Mouse (Mus musculus) adrenal gland, adult (tissue): ENCODE results near the gene Cmip.

Experiments
- DNase-seq, 2 experiments: peaks; one replicate each; pipeline ENCODE4 v3.0.0; 2022 to 2023; ENCODE audit warnings: low spot score in 1 of 2; ENCODE audit not compliant: inconsistent age in 2 of 2

The Cmip gene

DNA sequence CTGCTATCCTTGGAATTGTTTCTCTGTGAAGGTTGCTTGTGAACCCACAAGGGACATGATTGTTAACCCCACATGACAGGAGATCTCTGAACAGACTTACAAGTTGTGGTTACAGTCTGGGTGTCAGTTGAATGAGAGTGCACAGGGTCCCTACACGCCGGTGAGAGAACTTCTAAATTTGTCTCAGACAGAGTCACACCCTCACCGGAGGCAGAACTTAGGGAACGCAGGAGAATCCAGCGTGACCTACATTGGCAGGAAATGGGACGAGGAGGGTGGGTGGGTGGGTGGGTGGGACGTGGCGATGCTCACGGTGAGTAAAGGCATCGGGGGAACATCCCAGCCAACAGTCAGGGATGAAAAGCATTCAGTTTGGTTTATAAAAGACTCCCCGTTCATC, 88.0 kb downstream of the Cmip start:
- no peak for DNase-seq

DNA sequence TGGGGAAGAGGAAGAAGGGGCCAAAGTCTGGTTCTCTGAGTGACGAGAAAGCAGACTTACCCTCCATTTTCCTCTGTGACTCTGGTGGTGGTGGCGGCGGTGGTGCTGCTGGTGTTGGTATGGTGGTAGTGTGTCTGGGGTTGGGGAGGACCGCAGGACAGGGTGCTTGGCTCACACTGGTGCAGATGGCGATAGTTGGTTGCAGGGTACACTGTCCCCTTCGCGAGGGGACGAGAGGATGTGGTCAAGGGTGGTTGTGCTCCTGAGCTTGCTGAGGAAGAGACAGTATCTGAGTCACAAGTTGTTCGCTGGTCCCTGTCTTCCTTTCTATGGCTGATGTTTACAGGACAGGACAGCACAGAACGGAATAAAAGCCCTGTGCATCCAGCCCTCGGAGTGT, 88.5 kb downstream of the Cmip start:
- DNase-seq, result no peak

DNA sequence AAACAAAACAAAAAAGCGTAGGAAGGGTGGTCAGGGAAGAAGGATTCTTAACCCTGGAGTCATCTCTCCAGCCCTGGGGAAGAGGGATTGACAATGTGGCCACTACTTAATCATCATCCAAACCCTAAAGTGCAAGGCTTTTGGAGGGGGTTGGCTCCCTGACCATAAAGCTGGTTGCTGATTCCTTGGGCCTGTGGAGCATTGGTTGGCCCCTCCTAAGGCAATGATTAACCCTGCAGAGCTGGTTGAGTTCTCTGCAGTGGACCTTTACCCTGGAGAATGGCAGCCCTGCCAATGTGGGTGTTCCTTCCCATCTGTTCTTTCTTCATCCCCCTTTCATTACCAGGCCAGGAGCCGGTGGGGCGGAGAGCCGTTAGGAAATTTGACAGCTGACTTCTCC, 90.7 kb downstream of the Cmip start:
- DNase-seq, result peak in 1 of 2 experiments; percentile 55

DNA sequence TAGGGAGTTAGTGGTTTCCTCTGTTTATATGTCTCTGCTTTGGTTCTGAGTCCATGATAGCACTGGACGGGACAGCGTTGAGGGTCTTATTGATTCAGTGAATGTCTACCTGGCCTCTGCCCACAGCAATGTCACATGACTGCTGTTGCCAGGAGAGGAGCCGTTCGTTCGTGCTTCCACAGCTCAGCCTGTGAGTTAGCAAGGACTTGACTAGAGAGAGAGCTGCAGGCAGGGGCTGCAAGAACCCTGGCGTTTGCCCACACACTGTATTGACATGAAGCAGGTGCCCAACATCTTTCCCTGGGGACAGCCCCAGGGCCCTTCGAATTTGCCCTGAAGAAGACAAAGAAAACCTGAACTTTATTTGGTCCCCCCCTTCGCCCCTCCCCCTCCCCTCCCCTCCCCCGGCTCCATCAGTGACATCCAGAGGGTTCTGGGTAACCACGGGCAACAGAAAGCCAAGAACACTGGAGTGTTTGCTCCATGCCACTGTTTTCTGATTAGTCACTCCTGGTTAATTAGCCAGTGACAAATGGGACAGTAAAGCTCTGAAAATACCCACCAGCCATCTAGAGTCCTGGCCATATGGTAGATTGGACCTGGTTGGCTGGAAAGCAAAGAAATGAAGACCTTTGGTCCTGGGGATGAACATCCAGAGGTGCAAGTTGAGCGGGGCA, 92.0 kb downstream of the Cmip start:
- no peak for DNase-seq

DNA sequence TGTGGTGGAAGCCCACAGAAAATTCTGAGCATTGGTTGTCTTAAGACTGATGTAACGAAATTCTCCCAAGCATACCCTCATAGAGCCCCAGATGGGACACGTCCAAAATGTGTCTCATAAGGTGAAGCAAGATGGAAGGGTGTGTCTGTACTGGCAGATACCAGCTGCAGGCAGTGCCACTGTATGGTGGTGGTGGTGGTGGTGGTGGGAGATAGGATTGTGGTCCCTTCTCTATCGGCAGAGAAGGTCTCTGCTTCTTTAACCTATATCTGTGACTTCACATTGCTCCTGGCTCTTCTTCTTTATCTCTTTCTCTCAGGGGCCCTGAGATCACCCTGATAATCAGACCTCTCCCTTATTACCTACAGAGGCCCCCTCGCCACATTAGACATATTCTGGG, 92.7 kb downstream of the Cmip start:
- no peak for DNase-seq

DNA sequence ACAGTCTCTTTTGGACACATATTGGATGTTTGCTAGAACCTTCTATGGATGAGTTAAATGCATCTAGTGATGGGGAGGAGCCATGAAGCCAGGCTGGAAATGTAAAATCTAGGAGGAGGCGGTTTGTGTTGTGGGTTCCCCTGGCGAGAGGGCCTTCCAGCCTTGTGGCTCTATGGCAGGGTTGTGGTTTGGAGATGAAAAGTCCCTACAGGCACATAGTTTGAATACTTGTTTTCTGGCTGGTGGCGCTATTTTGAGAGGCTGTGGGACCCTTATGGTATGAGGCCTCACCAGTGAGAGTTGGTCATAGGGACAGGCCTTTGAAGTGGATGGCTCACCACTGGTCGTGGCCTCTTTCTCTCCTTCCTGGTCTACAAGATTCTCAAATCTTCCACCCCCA, 95.2 kb downstream of the Cmip start:
- DNase-seq, result no peak

DNA sequence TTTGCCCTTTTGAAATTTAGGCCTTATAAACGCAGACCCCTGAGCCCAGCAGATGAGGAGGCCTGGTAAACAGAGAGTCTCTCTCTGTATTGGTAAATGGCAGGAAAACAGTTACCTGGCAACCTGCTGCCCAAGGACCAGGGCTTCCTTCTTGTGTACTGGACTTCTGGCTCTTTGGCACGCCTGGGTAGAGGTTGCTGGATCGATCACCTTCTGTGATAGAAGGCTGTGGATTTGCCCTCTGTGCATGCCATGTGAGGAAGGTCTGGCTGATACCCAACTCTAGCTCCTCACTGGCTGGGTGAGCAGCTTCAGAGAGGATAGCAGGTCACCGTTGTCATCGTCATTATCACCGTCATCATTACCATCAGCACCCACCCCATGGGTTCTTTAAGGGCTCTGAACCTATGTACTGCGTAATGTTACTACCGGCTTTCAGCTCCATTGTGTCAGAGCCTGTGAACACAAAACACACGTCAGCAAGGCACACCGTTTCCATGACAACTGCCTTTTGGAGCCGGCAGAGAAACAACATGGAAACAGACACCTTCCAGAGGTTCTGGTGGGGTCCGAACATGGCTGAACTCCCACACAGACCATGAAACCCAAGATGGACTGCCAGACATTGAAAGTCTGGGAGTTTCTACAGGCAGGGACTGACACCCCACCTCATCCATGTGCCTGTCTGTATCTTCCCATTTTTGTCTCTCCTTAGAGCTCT, 98.4 kb downstream of the Cmip start:
- peak in 1 of 2 experiments; percentile 47 for DNase-seq

DNA sequence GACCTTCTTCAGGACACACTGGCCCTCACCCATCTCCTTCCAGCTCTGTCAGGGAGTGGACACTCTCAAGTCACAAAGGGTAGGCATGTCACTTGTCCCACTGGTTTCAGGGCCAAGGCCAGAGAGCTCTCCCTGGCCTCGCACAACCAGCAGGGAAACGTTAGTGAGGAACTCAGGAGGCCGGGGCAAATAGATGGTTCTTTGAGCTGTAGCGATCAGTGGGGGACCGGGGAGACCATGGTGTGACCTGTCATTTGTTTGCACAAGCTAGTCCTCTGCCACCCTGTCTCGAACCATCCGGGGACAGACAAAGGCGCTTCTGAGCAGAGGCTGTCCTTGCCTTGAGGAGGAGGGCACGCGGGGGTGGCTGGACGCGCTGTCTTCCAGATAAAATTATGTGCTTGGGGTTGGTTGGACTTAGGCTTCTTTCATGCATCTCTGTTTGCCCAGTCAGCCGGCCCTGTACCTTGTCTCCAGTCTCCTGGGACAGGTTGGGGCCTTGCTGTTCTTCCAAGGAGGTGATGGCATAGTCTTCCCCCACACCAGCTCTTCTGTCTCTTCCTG, 99.3 kb downstream of the Cmip start:
- peak; percentile 62 to 86 for DNase-seq

DNA sequence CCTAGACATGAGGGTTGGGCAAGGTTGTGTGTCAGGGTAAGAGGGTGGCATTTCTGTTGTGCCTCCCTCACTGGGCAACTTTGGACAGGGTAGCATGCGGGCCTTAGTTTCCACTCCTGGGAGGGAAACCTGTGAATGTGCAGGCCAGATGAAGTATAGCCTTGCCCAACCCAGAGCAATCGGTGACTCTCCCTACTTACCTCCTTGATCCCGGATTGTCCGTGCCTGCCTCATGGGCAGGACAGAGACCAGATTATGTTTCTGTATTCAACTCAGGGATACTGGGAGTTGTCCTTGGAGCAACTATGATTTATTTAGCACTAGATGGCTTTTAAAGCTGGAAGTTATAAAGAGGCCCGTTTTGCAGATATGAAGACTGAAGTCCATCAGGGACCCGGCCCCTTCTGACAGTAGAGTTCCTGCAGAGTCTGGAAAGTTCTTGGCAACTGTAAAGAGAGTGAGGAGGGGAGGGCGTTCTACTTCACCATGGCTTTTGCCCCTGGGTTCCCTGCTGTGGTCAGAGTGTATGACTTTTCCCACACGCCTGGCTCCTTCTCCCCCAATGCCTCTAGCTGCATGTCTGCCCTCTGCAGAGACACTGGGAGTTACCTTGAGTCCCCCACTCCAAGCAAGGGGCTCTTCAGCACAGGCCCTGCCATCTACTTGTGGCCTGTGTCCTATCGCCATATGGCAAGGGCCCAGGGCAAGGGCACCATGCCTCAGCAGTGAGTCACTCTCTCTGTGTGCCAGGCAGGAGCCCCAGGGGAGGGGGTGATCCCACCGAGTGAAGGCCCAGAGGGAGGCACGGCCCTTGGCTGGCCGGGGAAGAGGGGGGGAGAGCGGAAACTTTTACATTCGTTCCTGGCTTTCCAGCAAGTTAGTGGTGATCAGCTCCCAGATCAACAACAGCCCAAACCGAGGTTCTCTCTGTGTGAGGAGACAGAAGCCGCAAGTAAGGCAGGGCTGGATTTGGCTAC, 100.9 kb downstream of the Cmip start:
- peak; percentile 88 to 94 for DNase-seq

DNA sequence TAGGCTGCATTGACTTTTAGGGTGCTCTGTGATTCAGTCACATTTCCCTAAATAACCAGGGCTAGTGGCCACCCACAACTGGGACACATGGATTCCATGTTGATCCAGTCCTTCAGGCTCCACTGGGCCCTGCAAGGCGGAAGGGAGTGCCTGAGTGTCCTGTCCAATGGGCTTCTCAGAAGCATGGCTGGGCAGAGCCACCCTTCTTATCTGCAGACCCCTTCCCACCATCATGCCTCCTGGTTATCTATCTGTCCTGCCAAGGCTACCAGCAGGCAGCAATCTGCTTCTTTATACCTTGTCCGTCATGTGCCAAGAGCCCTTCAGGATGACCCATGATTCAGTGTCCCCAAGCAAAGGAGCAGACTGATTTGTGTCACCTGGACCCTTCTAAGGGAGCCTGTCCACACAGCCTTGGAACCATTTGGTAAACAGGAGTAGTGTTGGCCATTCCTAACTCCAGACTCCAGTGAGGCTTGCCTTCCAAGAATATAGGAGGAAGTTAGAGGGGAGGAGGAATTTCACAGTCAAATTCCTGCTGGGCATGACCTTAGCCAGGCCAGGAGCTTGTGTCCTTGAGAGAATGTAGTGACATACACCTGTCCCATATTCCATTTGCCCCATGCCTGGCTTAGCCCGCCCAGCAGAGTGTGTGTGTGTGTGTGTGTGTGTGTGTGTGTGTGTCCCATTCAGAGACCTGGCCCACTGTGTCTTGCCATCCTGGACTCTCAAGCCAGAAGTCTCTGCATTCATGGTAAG, 103.5 kb downstream of the Cmip start:
- DNase-seq, result no peak

DNA sequence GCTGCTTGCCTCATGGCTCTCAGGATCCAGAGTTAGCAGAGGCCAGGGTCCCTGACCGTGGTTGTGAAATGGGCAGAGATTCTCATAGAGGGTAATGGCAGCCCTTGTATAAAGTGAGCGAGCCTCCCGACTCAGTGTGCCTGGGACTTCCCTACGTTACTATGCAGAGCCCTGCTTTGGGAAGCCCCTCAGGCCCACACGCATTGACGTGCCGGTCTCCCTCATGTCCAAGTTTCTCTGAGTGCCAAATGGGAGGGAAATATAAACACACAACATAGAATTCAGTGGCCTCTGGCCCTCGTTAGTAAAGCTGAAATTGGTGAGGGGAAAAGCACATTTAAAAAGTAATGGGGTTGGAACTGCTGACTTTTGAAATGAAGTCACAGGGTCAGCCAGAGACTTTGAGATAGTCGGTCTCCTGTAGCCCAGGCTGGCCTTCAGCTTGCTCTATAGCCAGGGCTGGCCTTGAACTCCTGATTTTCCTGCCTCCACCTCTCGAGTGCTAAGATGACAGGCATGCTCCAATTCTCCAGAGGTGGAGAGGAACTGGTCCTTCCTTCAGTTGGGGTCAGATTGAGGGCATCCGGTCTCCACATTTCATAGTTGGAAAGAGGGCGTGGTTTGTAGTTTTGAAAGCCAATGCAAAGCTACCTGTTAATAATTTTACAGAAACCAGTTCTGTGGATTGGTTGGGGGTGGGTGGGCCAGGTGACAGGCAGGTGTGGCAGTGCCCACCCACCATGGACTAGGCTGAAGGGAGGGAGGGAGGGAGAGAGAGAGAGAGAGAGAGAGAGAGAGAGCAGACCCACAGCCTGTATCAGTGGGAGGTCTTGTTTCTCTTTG, 105.0 kb downstream of the Cmip start:
- DNase-seq, result no peak

DNA sequence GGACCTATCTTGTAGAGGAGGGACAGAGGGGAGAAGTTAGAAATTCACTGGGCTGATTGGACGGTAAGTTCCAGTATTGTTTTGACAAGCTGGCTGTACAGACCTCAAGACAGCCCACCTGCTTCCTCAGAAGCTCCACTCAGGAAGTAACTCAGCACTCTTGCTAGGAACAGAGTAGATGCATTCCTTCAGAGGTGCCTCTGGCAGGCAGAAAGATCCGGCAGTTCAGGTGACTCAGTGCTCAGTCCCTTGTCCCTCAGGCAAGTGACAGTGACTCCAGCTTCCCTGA, 105.5 kb downstream of the Cmip start:
- no peak for DNase-seq

DNA sequence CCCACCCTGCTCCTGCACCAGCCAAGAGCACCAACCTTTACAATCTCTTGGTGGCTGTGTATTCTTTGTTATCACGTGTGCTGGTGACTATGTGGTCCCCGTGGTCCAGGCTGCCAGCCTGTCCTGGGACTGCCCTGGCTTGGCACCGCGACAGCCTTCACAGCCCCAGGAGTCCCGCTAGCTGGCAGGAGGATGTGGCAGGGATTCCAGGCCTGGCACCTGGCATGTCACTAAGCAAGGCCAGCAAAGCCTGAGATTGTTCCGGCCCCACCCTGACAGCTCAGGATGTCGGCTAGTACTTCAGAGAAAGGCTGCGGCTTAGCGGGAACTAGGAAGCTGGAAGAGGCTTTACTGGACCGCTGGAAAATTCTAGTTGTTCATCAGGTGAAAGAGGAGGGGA, 106.4 kb downstream of the Cmip start:
- DNase-seq, result peak; percentile 53 to 73

DNA sequence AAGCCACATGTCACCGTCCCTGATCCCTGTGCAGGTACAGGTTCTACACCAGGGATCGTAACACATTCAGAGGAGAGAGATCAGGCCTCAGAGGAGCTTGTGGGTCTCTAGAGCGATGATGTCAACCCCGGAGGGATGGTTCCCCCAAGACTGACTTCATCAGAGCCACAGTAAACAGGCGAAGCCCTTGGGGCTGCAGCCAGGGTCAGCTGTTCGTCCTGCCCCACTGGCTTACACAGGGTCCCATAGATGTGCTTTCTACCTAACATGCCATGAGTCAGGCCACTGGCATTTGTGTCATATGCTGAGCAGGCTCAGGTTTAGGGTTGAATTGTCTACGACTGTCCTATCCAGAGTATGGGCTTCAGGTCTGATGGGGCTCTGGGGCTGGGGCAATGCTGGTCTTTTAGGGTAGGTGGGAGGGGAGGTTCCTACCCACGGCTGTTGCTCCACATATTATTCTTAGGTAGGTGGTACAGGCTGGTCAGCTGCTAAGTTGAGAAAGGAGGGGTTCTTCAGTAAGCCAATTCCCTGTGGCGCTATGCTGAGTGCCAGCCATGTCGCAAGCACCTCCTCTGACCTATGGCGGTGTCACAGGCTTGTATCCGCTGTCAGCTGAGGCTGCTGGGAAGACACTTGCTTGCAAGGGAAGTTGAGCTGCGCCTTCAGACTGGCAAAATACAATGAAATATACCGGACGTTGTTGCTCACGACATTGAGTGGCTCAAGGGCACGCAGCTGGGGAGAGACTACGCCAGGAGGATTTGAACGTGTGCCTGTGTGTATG, 107.7 kb downstream of the Cmip start:
- DNase-seq, result peak in 1 of 2 experiments; percentile 78

DNA sequence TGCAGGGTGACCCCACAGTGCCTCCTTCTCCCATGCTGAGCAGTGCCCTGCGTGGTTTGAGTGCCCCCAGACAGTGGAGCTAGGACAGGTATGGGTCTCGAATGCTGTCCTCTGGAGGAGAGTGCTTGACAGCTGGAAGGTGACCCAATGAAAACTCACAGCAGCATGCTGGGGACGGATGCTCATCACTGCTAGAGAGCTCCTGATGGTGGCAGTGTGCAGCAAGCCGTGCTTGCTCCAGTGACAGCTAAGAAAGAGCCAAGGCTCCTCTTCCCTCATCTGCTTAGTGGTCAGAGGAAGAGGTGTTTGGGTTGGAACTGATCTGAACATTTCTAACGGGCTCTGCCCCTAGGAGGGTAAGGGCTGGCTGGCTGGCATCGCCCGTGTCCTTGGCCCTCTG, 109.6 kb downstream of the Cmip start:
- peak in 1 of 2 experiments; percentile 73 for DNase-seq

DNA sequence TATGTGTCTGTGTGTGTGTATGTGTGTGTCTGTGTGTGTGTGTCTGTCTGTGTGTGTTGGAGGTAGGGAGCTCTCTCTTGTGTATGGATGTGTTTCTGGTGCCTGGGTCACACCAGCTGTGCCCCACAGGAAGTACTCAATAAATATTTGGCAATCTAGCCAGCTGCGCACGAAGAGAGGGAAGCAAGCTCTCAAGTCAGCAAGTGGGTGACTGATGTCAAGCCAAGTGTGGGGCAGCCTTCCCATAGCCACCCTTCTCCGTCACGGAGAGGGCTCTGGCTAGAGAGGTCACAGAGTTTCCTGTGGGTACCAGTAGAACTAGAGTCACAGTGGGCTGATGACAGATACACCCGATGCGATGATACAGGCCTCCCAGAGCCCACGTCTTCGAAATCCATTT, 110.6 kb downstream of the Cmip start:
- DNase-seq, result no peak

DNA sequence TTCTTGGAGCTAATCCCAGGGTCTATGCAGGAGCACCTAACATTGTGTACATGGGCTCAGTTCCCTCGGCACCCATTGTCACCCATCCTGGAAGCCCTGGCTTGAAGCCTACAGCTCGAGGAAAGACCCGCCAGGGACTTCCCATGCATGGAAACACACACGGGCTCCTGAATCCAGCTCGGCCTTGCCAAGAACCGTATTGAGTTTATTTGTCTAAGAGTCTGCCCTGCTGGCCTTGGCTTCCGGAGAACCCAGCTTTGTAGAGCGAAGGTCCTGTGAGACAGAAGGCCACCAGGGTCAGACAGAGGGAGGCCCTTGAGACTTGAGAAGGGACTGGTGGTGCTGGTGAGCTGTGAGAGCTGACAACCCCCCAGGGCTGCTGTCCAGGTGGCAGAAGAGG, 111.9 kb downstream of the Cmip start:
- DNase-seq, result peak; percentile 69 to 85

DNA sequence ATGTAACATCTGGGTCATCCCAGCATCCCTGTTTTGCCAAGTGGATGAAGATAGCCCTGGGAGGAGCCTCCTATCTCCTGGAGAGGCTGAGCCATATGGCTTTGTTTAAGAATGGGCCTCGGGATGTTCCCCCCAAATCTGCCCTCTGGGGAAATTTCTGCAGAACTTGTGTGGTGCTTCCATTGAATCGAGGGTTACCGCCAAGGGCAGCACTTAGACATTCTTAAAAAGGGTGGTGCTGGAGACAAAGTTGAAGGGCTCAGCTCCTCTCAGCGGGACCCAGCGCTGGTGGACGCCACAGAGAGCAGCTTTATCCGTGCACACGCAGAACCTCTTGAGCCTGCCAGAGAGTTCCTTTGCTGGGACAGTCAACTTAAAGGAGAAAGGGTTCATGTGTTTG, 113.1 kb downstream of the Cmip start:
- DNase-seq, result no peak

DNA sequence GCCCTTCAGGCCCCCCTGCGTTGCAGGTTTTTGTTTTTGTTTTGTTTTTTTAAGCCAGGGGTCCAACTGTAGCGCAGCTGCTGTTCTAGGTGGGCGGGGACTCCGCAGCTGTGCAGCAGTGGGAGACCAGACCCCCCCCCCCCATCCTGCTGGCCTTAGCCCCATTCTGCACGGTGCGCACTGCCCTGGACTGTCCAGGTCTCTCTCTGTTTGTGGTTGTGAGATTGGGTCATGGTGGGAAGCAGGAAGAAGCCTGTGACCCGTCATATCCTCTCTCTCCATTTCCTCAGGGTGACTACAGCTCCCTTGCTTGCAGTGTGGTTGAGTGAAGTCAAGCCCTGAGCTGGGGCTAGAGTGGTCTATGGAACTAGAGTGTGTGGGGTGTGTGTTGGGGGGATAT, 114.3 kb downstream of the Cmip start:
- no peak for DNase-seq
